Mouse (Mus musculus): ENCODE measurements around the gene Rab11a. TPM values are rescaled to one million over a fixed set of nuclear protein-coding genes. Genes with fewer than 3 reads are reported as not detected.
"Not testable (repeated sequence)": the region's sequence is repeated elsewhere in the genome, so short reads cannot be mapped to it uniquely, and the experiment has no call there.

Gene Rab11a
- polyA plus RNA-seq, 1 experiment from 2014 or later = 341 TPM

DNA sequence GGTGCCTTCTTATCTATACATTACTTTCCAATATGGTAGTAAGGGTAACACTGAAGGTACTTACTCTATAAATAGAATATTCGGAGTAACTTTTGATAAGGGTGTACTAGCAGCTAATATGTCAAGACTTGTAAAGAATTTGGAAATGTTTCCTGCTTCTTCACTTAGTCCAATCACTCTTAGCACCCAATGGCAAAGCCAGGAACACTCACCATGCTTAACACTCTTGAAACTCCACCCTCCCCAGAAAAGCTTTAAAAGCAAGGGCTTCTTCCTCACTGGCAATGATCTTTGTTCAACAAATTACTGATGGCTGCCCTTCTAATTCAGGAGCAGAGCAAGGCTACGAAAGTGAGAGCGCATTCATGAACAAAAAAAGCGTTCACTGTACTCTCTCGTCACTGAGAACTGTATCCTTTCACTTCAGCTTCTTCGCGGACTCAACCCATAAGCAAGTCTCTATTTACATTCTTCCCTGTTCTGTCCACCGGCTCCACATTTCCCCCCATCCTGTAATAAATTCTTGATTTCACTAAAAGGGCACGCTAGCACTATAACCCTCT is 1.4 kb downstream of the Rab11a start:
- Histone ChIP-seq H3K27me3 (replicated peaks; ENCODE audit: control insufficient read depth, insufficient read depth, low read length) (no peaks in the 10 kb centered on the region), H3K9ac (ENCODE audit: low read depth, low read length) (peak overlapping the region; percentile 89), H3K4me3 (ENCODE audit: low read depth, low read length) (peak overlapping the region; percentile 99), H3K4me2 (peak overlapping the region; percentile 96), H3K27ac (ENCODE audit: low read depth, low read length) (peak overlapping the region; percentile 86), H3K36me3 (ENCODE audit: control insufficient read depth, insufficient read depth, low read length) (no peaks in the 10 kb centered on the region), H3K9me3 (ENCODE audit: control insufficient read depth, low read length) (no peaks in the 10 kb centered on the region), H3K4me1 (replicated peaks; ENCODE audit: control insufficient read depth, insufficient read depth, low read length) (peaks cover 8% of the 10 kb centered on the region)
- no peak; the same call in 1 of the 2 replicates for ATAC-seq (replicated peaks; ENCODE audit: low FRiP score)
- WGBS = 4% methylated on average over 9 of the region's 9 CpGs
- no peak for DNase-seq (ENCODE audit: low spot score)

DNA sequence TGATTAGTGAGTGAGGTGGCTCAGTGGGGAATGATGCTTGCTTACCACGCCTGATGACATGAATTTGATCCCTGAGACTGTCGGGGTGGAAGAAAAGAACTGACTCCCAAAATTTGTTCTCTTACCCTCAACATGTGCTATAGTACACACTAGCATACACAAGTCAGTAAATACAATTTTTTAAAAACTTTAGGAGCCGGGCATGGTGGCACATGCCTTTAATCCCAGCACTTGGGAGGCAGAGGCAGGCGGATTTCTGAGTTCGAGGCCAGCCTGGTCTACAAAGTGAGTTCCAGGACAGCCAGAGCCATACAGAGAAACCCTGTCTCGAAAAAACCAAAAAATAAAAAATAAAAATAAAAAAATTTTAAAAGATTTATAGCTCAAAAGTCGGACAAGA is 2.6 kb downstream of the Rab11a start:
- DNase-seq (ENCODE audit: low spot score); H3K27me3 ChIP-seq (replicated peaks; ENCODE audit: control insufficient read depth, insufficient read depth, low read length); H3K9ac ChIP-seq (ENCODE audit: low read depth, low read length); H3K4me2 ChIP-seq; H3K9me3 ChIP-seq (ENCODE audit: control insufficient read depth, low read length); H3K36me3 ChIP-seq (ENCODE audit: control insufficient read depth, insufficient read depth, low read length); H3K4me1 ChIP-seq (replicated peaks; ENCODE audit: control insufficient read depth, insufficient read depth, low read length); ATAC-seq (replicated peaks; ENCODE audit: low FRiP score); H3K4me3 ChIP-seq (ENCODE audit: low read depth, low read length); H3K27ac ChIP-seq (ENCODE audit: low read depth, low read length): not testable (repeated sequence)
- WGBS = 83% methylated on average over 7 of the region's 7 CpGs

DNA sequence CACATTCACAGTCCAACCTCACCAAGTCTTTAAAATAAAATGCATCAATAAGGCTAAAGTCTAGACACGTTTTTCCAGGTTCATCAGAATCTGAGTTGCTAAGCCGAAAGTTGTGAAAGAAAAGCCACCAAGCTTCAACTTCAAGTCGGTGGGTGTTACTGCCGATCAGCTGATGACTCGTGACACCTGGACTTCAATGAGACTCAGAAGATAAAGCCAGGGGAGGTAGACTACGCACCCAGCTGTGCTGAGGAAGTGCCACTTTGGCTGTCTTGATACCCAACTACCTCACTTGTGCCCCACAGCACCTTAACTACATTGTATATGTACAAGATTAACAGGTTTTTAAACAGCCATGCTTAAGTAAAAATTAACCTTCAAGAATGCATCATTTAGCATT is 3.4 kb downstream of the Rab11a start:
- Histone ChIP-seq H3K4me1 (replicated peaks; ENCODE audit: control insufficient read depth, insufficient read depth, low read length) (peaks cover 8% of the 10 kb centered on the region), H3K9me3 (ENCODE audit: control insufficient read depth, low read length) (no peaks in the 10 kb centered on the region), H3K27ac (ENCODE audit: low read depth, low read length) (no peak overlapping the region), H3K9ac (ENCODE audit: low read depth, low read length) (no peak overlapping the region), H3K36me3 (ENCODE audit: control insufficient read depth, insufficient read depth, low read length) (no peaks in the 10 kb centered on the region; the same call in 1 of the 2 replicates), H3K4me3 (ENCODE audit: low read depth, low read length) (no peak overlapping the region), H3K27me3 (replicated peaks; ENCODE audit: control insufficient read depth, insufficient read depth, low read length) (no peaks in the 10 kb centered on the region), H3K4me2 (no peak overlapping the region)
- WGBS = 51% methylated on average over 6 of the region's 6 CpGs
- DNase-seq (ENCODE audit: low spot score) = no peak
- no peak for ATAC-seq (replicated peaks; ENCODE audit: low FRiP score)

DNA sequence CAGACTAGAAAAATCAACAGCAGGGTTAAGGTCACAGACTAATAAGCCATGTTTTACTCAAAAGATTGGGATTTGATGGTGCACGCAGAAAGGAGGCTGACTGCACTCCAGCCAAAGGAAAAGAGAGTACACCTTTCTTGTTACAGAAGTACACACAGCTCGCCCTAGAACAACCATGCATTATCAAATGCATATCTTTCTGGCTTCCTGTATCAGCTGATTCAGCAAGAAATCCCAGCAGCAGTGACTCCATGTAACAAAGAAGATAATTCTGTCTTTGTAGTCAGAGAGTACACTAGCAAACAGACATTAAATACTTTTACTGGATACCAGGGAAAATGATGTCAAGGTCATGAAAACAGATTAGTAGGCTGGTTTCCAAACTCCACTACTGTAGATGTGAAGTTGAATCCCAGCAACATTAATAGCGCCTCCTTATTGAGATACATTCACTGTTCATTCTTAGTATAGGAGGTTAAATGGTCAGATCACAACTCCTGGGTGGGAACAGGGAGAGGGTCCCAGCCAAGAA is 6.5 kb downstream of the Rab11a start:
- Histone ChIP-seq H3K36me3 (ENCODE audit: control insufficient read depth, insufficient read depth, low read length) (peaks cover 5% of the 10 kb centered on the region), H3K4me2 (no peak overlapping the region), H3K4me1 (replicated peaks; ENCODE audit: control insufficient read depth, insufficient read depth, low read length) (peaks cover 7% of the 10 kb centered on the region), H3K4me3 (ENCODE audit: low read depth, low read length) (no peak overlapping the region), H3K27ac (ENCODE audit: low read depth, low read length) (no peak overlapping the region), H3K9ac (ENCODE audit: low read depth, low read length) (no peak overlapping the region), H3K9me3 (ENCODE audit: control insufficient read depth, low read length) (no peaks in the 10 kb centered on the region), H3K27me3 (replicated peaks; ENCODE audit: control insufficient read depth, insufficient read depth, low read length) (no peaks in the 10 kb centered on the region)
- DNase-seq (ENCODE audit: low spot score) (no peak), ATAC-seq (replicated peaks; ENCODE audit: low FRiP score) (no peak)
- WGBS = 79% methylated on average over 3 of the region's 3 CpGs

DNA sequence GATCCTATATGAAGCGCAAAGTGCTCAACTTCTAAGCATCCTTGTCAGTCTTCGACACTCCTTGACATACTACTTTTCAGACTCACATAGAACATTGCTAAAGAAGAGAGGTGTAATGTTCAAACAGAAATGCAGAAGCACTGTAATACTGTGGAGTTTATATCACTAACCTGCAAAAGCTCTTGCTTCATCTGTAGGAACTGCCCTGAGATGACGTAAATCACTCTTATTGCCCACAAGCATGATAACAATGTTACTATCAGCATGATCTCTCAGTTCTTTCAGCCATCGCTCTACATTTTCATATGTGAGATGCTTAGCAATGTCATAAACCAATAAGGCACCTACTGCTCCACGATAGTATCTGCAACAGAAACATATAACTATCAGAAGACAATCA is 11.1 kb downstream of the Rab11a start:
- H3K36me3 ChIP-seq (ENCODE audit: control insufficient read depth, insufficient read depth, low read length) = peaks cover 13% of the 10 kb centered on the region
- no peaks in the 10 kb centered on the region for H3K27me3 ChIP-seq (replicated peaks; ENCODE audit: control insufficient read depth, insufficient read depth, low read length)
- no peak overlapping the region for H3K4me3 ChIP-seq (ENCODE audit: low read depth, low read length)
- ATAC-seq (replicated peaks; ENCODE audit: low FRiP score) = no peak
- WGBS = 92% methylated on average over 5 of the region's 5 CpGs
- 0 out of 2 replicates have a peak, but pooled peaks cover 2% of the 10 kb centered on the region for H3K4me1 ChIP-seq (replicated peaks; ENCODE audit: control insufficient read depth, insufficient read depth, low read length)
- no peak overlapping the region for H3K4me2 ChIP-seq
- H3K9me3 ChIP-seq (ENCODE audit: control insufficient read depth, low read length) = no peaks in the 10 kb centered on the region
- H3K9ac ChIP-seq (ENCODE audit: low read depth, low read length) = no peak overlapping the region
- no peak for DNase-seq (ENCODE audit: low spot score)
- no peak overlapping the region for H3K27ac ChIP-seq (ENCODE audit: low read depth, low read length)

DNA sequence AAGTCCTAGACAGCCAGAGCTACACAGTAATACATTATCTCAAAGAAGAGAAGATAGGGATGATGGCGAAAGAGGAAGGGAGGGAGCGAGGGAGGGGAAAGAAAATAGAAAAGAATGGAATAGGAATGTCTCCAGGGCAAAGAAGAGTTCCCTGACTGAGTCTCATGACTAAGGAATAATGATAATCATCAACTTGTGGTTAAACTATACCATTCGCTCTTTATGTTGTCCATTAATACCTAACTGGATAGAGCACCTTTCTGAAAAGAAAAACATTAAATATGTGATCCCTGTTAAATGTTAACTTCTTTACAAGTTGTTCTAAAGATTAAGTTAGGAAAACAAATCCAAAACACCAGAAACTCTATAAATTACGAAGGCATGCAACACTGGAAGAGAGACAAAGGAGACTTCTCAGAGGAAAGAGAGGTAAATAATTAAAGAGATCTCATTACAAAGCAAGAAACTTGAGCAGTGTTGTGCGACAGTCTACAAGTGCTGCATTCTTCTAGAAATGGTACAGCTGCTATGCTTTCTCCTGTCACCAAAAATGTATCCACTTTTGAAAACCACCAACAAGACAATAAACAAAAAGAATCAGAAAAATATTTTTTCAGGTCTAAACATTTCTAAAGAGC is 17.9 kb downstream of the Rab11a start:
- no peak for DNase-seq (ENCODE audit: low spot score)
- WGBS = 73% methylated on average over 5 of the region's 5 CpGs
- Histone ChIP-seq H3K4me3 (ENCODE audit: low read depth, low read length) (no peak overlapping the region), H3K27me3 (replicated peaks; ENCODE audit: control insufficient read depth, insufficient read depth, low read length) (no peaks in the 10 kb centered on the region), H3K27ac (ENCODE audit: low read depth, low read length) (no peak overlapping the region), H3K36me3 (ENCODE audit: control insufficient read depth, insufficient read depth, low read length) (no peaks in the 10 kb centered on the region), H3K4me2 (no peak overlapping the region), H3K9ac (ENCODE audit: low read depth, low read length) (no peak overlapping the region), H3K9me3 (ENCODE audit: control insufficient read depth, low read length) (no peaks in the 10 kb centered on the region), H3K4me1 (replicated peaks; ENCODE audit: control insufficient read depth, insufficient read depth, low read length) (no peaks in the 10 kb centered on the region; the same call in 1 of the 2 replicates)
- no peak for ATAC-seq (replicated peaks; ENCODE audit: low FRiP score)

DNA sequence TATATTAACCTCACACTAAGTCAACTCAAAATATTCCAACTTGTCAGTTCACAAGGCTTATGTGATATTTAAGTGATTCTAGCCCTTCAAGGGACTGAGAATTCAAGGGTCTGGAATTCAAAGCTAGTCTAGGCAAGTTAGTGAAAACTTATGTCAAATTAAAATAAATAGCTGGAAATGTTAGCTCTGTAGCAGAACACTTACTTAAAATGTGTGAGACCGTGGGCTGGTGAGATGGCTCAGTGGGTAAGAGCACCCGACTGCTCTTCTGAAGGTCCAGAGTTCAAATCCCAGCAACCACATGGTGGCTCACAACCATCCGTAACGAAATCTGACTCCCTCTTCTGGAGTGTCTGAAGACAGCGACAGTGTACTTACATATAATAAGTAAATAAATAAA is 27.3 kb downstream of the Rab11a start:
- not testable (repeated sequence) for DNase-seq (ENCODE audit: low spot score); H3K27me3 ChIP-seq (replicated peaks; ENCODE audit: control insufficient read depth, insufficient read depth, low read length); H3K4me1 ChIP-seq (replicated peaks; ENCODE audit: control insufficient read depth, insufficient read depth, low read length); H3K9me3 ChIP-seq (ENCODE audit: control insufficient read depth, low read length); H3K27ac ChIP-seq (ENCODE audit: low read depth, low read length); H3K4me3 ChIP-seq (ENCODE audit: low read depth, low read length); ATAC-seq (replicated peaks; ENCODE audit: low FRiP score); H3K4me2 ChIP-seq; H3K9ac ChIP-seq (ENCODE audit: low read depth, low read length); H3K36me3 ChIP-seq (ENCODE audit: control insufficient read depth, insufficient read depth, low read length)
- 86% methylated on average over 3 of the region's 5 CpGs for WGBS

DNA sequence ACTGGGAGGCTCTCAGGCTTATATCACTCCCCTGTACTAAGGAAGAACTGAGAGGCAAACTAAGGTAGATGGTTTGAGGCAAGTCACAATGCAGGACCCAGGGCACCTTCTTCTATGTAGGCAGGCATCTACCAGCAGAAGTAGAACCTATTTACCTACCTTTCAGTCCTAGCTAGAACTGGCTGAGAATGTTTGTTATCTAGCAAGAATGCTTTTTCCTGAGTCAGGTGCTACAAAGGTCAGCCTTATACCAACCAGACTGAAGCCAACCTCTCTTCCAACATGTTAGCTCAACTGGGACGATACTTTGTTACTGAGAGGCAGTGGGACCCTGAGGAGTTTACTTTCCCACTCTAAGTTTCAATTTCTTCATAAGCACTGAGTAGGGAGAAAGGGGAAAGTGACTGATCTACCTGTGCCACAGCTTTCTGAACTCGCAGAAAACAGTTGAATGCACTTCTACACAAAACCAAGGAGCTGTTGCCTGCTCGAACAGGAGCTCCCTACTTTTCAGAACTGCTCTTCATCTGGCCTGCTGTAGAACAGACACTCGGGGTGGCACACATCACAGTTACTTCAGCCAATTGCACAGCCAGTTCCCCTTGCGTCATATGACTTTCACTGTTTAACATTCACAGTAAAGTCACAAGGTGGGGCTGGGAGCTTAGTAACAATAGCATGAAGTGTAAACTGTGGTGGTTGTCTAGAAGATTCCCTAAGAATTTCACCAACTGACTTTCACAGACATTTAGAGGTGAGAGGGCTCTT is 33.3 kb downstream of the Rab11a start:
- ATAC-seq (replicated peaks; ENCODE audit: low FRiP score) (no peak), DNase-seq (ENCODE audit: low spot score) (no peak)
- no peak overlapping the region for H3K4me3 ChIP-seq (ENCODE audit: low read depth, low read length)
- no peak overlapping the region for H3K4me2 ChIP-seq
- no peaks in the 10 kb centered on the region for H3K27me3 ChIP-seq (replicated peaks; ENCODE audit: control insufficient read depth, insufficient read depth, low read length)
- 80% methylated on average over 5 of the region's 5 CpGs for WGBS
- no peak overlapping the region for H3K27ac ChIP-seq (ENCODE audit: low read depth, low read length)
- no peak overlapping the region for H3K9ac ChIP-seq (ENCODE audit: low read depth, low read length)
- H3K36me3 ChIP-seq (ENCODE audit: control insufficient read depth, insufficient read depth, low read length) = peaks cover 2% of the 10 kb centered on the region; the same call in 1 of the 2 replicates
- H3K4me1 ChIP-seq (replicated peaks; ENCODE audit: control insufficient read depth, insufficient read depth, low read length) = no peaks in the 10 kb centered on the region
- no peaks in the 10 kb centered on the region for H3K9me3 ChIP-seq (ENCODE audit: control insufficient read depth, low read length)
